Mouse (Mus musculus) CD8-positive naive resting alpha-beta T cell, adult 2 months (primary cell): ENCODE measurements around the gene Ginm1.
A peak's percentile ranks its signal among the peaks of the same experiment; 100 is the strongest.

Experiments
- DNase-seq, 2 experiments: peaks; one replicate each; pipeline ENCODE4 v3.0.0; 2022; ENCODE audit warnings: low read depth in 2 of 2, low spot score in 2 of 2

The Ginm1 gene

DNA sequence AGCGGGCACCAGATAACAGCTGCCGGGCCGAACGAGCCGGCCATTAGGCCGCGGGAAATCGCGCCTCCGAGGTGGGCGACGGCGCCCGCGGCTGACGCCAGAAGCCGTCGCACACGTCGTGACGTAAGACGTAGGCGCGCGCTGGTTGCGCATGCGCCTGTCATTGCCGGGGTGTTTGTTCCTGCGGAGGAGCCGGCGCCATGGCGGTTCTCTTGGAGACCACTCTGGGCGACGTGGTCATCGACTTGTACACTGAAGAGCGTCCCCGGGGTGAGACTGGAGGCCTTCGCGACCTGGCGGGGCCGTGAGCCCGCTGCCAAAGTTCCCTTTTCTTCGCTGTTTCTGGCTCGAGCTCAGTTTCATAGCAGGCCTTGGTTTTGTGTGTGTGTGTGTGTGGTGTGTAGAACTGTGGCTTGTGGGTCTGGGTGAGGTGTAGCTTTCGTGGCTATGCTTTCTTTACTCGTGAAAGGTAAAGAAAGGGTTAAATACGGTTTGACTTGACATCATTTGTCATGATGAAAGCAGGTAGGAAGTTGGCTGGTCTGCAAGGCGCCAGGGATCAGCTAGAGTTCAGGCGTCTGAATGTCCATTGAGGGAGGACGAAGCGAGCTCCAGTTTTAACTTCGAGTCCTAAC lies at the start of gene Ginm1, which contains the start of gene Ppil4:
Gene Ginm1, minus strand, starts transcription at position 74 of the 635 bp plus-strand sequence.
Gene Ppil4, plus strand, starts transcription at position 141 of the 635 bp plus-strand sequence.
- peak; percentile 84 to 88 for DNase-seq

DNA sequence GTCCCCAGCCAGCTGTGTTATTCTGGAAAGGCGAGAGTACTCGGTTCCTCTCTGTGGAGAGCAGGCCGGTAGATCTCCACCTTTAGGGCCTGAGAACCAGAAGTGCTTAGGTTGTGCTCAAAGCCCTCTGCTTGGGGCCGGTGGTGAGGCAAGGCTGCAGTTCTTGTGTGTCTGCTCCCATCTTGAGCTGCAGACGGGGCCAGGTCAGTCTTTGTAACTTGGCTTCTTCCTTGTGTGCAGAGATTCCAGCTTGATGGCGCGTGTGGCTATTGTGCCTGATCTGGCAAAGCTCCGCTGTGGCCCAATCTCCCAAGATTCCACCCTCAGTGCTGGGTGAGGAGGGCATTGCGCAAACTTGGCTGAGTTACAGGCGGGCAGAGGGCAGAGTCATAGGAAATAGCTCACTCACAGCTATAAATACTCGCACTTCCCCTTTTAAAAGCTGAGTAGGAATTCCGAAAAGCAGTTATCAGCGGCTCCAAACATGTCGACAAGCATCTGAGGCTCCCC lies 49.0 kb upstream of the Ginm1 start:
- DNase-seq = no peak

DNA sequence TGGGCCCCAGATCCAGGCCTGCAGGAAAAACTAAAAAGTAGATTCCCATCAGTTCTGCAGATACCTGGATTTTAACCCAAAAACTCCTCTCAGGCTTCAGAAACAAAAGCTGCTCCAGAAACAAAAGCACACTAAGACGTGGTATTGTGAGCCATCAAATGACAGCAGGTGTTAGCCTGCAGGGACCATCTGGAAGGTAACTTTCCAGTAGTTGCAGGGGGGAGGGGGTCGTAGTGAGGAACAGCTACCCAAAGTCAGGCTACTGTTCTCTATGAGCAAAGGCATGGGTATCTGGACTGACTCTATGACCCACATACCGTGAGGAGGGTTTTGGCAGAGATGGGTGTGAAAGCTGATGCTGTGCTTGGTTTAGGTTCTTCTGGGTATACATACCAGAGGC lies 48.2 kb upstream of the Ginm1 start:
- no peak for DNase-seq

DNA sequence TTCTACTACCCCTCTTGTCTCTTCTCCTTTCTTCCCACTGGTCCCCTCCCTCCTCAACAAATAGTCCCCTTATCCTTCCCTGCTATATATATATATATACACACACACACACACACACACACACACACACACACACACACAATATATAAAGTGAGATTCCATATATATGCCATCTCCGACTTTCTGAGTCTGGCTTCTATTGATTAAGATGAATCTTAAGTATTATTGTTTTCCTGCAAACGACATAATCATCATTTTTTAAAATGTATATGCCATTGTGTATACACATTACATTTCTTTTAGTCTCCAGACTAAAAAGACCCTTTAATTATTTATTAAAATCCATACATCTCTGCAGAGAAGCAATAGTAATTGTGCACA lies 47.7 kb upstream of the Ginm1 start:
- DNase-seq = no peak

DNA sequence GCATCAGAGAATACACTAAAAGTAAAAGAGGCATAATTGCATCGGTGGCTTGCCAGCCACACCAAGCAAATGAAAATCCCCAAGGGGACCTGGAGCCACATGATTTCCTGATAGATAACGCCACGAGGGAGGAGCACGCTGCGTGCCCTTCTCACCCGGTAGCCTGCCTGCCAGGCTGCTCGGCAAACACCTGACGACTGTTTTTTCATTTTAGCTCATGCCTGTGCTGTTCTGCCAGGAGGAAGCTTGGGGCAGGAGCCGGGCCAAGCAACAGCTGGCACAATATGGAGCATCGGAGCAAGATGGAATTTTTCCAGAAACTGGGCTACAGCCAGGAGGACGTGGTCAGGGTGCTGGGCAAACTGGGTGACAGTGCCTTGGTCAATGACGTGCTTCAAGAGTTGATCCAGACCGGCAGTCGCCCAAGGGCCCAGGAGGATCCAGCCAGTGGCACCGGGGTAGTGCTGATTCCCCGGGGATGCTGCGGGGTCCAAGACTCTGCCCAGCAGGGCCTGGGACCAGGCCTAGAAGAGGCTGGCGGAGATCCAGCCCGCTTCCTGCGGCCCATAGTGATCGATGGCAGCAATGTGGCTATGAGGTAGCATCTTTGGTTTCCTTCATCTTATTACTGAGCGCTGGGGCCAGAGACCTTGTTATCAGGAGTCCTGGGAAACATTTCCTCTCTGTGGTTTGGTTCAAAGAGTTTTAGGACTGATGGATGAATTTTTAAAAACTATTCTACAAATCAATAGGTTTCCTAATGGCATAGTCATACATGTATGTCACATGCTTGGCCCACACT lies 47.1 kb upstream of the Ginm1 start:
- peak; percentile 38 to 45 for DNase-seq

DNA sequence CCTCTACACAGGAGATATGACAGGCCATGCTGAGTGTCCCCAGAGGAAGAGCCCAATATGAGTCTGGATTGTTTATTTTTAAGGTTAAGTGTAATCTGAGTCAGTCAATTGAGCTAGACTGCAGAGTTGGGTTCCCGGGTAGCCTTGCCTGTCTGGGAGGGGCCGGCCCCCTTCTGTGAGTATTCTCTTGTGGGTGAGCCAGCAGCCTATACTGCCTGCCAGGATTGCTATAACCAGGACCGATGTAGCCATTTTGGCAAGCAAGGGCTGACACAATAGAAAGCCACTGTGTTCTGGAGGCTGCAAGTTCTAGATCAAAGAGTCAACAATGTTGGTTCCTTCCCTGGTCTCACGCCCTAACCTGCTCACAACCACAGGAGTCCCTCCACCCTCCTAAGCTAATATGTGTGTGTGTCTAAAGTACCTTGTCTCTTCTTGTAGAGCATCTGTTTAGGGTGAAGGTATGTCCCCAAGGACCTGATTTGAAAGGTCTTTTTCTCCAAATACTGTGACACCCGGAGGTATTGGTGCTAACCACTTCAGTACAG lies 46.3 kb upstream of the Ginm1 start:
- no peak for DNase-seq

DNA sequence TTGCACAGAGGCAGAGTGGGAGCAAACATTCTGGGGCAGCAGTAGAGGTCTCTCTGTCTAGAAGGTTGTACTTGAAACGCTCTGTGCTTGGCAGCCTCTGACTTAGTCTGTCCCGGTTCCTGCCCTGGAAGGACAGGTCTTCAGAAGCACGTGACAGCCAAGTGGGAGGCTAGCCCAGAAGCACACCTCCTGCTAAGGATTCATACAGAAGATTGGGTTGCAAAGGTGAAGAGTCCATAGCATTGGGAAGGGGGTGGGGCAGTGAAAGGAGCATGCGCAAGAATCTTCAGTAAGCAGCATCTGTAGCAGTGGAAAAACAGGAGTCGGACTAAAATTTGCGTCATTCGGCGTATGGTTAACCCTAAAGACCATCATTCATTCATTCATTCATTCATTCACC lies 45.4 kb upstream of the Ginm1 start:
- DNase-seq = no peak

DNA sequence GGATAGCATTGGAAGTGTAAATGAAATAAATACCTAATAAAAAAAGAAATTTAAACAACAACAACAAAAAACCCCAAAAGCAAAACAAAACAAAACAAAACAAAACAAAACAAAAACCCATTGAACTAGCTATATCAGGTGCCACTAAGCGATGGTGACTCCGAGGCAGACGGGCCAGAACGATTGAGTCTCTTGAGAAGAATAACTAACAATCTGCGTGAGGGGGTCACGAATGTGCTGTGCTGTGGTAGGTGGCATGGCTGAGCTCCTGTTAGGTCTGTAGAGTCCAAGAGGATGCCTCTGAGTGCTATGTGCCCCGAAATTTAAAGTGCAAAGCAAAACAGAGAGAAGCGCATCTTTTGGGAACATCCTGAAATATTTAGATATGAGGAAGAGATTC lies 44.8 kb upstream of the Ginm1 start:
- no peak for DNase-seq

DNA sequence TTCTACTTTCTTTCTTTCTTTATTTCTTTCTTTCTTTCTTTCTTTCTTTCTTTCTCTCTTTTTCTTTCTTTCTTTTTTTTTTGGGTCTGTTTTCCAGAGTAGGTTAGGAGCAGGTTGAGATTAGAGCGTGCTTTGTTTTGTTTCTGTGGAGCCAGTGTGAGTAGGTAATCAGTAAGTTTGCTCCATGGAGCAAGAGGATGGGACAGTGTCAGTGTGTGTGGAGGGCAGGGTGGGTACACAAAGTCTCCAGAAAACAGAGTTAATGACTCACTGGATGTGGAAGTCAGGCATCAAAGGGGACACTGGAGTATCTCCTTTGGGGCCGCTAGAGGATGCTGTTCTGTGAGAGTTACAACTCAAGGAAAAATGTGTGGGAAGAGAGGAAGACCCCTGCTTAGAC lies 44.3 kb upstream of the Ginm1 start:
- DNase-seq = no peak

DNA sequence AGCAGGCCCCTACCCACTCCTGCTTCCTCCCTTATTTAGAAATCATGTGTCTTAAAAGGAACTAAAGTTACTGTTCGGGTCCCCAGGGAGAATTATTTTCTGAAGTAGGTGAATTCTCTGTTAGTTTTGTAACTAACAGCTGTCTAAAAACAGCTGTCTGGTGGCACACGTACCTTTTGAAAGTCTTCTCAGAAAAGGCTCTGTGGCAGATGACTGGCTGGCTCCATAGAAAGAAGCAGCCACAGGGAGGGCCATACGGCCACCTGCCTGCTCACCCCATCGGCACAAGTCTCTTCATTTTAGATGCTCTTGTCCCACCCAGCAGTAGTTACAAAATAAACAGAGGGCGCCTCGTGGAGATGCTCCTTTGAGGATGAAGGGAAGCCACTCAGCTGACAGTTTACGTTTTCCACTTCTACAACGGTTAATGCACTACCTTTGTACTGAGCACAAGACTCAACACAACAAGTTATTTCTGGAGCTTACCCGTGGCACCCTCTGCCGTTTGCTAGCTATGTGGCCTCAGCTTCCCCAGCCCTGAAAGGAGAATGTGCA lies 42.1 kb upstream of the Ginm1 start:
- peak; percentile 27 to 34 for DNase-seq

DNA sequence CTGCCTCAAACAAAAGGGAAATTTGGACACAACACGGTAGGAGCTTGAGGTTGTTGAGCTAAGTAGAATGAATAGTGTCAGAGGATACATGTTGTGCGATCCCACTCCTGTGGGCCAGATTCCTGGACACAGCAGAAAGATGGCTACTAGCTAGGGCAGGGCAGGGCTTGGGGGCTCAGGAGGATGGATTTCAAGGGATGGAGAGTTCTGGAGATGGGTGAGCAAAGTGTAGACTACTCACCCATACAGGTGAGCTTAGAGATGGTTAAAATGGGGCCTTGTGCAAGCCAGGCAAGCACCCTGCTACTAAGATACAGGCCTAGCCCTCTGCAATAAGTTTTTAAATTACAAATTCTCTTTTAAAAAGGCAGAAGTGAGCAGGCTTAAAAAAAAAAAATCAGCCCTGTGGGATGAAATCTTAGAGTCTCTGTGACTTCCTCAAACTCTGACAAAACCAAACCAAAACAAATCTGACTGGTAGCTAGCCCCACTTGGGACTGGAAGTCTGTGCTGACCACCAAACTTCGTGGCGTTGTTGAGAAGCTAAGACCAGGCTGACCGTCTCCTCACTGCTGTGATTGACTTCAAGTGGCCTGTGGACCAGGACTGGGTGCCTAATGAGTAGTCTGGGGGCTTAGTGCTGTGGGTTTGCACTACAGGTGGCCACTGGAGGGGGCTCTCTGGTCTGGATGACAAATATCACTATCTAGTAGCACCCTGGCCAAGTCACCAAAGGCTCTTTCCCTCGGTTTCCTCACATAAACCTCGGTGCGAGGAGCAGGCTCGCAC lies 40.9 kb upstream of the Ginm1 start:
- DNase-seq = no peak

DNA sequence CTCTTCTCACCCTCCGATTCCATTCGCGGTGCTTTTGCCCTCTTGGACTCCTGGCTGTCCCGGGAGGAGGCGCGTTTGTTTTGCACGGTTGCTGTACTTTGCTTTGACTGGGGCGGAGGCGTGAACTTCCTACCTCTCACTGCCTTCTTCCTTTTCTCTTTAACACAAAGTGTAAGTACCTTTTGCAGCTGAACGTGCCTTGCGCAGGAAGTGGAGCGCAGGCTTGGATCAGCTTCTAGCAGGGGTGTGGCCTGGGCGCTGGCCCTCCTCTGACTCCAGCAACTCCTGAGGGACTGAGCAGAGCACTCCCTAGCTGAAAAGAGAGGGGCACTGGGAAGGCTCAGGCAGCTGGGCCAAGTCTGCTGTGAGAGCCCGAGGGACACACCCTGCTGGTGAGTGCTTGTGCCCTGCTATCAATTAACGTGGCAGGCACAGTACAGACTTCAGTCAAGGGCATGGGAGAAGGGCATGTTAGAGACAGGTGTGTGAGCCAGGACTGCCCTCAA lies 39.6 kb upstream of the Ginm1 start, which contains the start of gene Zc3h12d:
Gene Zc3h12d, plus strand, starts transcription at position 300 of the 506 bp plus-strand sequence.
- peak; percentile 57 to 63 for DNase-seq

DNA sequence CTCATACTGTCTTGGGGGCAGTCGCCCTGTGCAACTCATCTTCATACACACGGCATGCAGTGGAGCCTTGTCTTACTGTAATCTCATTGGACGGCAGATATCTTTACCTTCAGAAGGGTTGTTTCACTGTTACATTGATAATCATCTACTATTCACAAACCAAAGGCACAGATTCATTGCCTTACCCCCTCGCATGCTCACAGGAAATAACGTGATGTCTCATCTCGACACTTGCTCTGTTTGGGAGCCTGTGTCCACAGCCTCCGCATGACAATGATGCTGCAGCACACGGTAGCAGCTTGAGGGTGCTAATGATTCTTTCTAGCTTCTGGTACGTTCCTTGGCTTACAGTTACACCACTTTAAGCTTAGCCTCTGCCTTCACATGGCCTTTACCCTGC lies 33.5 kb upstream of the Ginm1 start:
- no peak for DNase-seq

DNA sequence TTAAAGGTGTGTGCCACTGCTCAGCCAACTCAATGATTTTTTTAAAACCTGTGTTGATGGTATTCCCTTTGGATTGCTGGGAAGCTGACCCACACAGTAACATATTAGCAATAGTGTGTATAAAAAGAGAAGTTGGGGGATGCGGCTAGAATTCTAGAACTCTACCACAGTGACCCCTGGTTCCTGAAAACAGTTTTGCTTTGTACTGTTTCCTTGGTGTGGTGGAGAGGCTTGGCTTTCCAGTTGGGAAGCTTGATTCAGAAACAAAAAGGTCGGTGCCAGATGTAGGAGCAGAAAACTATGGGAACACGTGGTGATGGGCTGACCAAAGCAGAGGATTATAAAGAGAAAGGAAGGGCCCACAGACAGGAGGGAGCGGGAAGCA lies 32.6 kb upstream of the Ginm1 start:
- no peak for DNase-seq

DNA sequence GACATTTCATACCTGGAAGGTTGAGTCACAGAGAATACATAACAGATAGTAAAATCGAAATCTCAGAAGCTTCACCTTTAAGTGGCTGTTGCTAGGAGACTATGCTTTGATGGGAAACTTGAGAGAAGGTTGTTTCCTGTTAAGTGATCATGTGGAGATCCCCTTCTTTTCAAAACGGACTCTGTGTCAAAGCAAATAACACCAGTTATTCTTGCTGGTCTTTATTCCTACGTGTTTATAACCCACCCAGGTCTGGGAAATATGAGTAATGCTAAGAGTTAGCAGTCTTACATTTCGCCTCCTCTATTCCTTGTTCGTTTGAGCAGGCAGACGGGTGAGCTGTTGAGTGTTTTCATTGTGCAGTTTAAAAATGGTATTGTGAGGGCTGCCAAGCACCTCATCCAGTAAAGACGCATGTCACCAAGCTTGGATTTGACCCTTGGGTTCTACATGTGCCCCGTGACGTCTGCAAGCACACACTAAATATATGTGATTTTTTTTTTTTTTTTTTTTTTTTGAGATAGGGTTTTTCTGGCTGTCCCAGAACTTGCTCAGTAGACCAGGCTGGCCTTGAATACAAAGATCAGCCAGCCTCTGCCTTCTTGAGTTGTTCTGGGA lies 32.1 kb upstream of the Ginm1 start:
- peak; percentile 64 to 72 for DNase-seq

DNA sequence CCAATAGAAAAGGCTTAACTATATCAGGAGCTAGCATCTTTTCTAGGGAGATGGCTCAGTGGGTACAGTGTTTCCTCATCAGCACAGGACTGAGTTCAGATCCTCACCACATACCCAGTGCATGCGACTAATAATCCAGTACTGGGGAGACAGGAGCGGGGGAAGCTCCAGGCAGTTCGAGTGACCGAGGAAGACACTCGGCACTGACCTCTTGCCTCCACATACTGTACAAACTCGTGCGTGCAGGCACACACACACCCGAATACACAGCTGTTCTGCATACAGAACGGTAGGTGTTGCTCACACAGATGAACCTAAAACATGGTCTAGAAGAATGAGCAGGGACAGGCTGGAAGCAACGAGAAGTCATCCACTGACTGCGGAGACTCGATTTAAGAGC lies 29.4 kb upstream of the Ginm1 start:
- no peak for DNase-seq

DNA sequence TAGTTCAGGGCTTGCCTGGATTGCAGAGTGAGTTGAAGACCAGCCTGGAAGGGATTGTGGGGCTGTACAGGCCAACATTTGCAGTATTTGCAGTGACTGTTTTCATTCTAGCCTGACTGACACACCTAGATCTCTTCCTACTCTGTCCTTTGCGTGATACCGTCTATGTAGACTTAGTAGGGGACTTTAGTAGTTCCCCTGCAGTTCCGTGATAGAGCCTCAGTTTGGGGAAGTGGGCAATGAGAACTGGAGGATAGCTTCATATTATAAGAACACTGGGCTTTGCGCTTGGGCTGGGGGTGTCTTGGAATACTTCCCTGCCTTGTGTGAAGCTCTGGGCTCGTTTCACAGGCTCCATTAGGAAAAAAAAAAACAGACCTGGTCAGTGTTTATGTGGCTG lies 27.5 kb upstream of the Ginm1 start:
- no peak for DNase-seq

DNA sequence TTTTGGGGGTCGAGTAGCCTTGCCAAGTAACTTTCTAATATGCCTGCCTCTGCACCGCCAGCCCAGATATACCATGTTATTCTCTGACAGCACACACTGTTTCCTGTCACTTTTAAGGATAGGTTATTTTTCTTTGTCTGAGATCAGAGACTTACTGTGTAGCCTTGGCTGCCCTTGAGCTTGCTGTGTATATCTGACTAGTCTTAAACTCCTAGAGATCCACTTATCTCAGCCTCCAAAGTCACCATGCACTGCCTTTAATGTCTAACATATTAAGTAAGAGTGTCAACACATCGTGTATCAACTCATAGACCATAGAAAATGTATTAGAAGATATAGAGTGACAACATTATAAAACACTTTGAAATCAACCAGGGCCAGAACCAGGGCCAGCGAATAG lies 27.0 kb upstream of the Ginm1 start:
- no peak for DNase-seq

DNA sequence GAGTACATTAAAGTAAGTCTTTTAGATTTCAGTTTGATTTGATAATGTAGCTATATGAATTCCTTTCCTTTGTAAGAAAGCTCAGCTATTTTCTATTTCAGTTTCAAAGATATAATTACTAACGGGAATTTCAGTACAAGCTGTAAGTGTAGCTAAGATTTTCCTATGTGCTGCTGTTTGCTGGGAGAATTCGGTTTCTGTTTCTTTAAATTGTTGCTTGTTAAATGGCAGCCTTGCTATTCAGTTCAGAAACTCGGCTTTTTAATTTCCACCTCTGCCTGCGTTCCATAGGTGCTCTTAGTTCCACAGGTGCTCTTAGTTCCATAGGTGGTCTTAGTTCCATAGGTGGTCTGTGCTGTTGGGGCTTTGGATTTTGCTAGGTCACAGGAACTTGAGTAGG lies 26.5 kb upstream of the Ginm1 start:
- no peak for DNase-seq

DNA sequence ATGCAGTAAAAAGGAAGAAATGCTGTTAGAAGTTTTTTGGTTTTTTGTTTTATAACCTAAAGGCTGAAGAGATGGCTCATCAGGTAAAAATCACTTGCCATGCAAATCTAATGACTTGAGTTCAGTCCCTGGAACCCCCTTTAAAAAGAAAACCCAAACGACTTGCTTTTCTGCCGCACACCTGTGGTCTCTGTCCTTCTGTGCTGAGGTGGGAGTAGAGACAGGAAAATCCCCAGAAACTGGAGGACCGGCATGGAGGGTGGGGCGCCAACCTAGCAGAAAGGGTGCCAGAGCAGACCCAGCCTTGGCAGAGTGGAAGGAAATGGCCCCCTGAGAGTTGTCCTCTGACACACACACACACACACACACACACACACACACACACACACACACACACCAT lies 26.1 kb upstream of the Ginm1 start:
- DNase-seq = no peak
